Mouse (Mus musculus) ovary, adult 10 weeks (tissue): ENCODE results near the gene Zfp128. TPM values are rescaled to one million over a fixed set of nuclear protein-coding genes. Genes with fewer than 3 reads are reported as not detected.

Source experiments
- polyA plus RNA-seq: library from polyadenylated mRNA; stranded (reverse); fragments of 350-450 nt; fragmentation: Illumina TruSeq; extraction: RNeasy Lipid Tissue Mini Kit (QIAGEN cat#74804); gene quantifications from one replicate; pipeline ENCODE4 v1.2.3, GENCODE M21; 2014

The Zfp128 gene
- polyA plus RNA-seq = 16.4 TPM

GRCm38 (mm10) chr7:12880911-12881660 lies at the start of gene Zfp128:
TSS of gene Zfp128 (plus strand) at chr7:12881177.

GRCm38 (mm10) chr7:12834162-12835120 lies 46.5 kb upstream of the Zfp128 start, which contains the start of gene Zfp110:
TSS of gene Zfp110 (plus strand) at chr7:12834761.

DNA sequence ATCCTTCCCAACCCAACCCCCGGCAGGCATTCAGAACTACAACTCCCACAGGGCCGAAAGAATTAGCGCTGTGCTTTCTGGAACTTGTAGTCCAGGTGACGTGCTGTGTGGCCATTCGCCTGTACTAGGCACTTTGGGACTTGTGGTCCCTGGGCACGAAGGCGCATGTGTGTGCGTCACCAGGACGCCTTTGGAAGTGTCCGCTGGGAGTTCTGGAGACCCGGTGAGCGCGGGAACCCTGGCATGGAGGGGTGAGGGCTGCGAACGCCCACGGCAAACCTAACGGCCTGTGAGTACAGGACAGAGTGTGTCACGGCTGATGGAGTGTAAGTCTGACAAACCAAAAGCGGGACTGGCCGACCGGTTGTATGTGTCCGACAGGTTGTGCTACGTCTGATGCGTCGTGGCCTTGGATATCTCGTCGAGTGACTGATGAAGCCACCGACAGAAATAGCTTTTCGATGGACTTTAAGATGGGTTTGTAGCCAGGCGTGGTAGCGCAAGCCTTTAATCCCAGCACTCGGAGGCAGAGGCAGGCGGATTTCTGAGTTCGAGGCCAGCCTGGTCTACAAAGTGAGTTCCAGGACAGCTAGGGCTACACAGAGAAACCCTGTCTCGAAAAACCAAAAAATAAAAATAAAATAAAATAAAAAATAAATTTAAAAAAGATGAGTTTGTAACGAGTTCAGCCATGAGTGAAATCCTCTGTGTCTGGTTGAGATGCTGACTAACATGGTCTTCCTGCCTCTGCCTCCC lies 16.9 kb downstream of the Zfp128 start, which contains the start of gene Zscan22:
TSS of gene Zscan22 (plus strand) at position 161 of the 756 bp plus-strand sequence.

DNA sequence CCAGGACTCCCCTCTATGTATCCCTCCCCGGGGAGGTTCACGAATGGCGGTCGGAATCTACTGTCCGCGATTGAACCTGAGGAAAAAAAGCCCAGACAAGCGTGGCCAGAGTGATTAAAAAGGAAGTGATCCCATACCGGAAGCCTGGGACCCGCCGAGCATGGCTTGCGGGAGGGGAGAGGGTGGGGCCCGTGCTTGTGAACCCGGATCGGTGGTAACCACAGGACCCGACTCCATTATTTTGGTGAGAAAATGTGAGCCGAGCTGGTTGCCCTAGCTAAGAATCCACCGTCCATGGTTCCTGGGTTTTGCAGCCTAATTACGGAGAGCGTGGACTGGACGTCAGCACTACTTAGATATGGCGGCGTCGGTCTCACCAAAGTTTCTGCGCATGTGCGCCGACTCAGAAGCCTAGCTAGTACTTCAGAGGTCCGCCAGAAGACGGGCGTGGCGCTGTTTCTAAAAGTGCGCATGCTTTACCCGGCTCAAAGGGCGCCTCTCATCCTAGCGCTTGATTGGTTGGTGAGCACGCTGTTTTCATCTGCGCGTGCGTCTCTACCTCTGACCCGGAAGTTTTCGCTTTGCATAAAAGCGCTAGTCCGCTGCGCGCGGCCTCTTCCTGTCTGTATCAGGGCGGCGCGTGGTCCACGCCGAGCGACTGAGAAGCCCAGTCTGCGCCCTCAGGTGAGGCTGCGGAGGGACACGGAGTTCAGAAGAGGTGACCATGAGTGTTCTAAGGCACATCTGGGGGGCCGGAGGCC lies 40.9 kb downstream of the Zfp128 start, which contains the start of gene Rps5:
TSS of gene Rps5 (plus strand) at position 586 of the 761 bp plus-strand sequence.

DNA sequence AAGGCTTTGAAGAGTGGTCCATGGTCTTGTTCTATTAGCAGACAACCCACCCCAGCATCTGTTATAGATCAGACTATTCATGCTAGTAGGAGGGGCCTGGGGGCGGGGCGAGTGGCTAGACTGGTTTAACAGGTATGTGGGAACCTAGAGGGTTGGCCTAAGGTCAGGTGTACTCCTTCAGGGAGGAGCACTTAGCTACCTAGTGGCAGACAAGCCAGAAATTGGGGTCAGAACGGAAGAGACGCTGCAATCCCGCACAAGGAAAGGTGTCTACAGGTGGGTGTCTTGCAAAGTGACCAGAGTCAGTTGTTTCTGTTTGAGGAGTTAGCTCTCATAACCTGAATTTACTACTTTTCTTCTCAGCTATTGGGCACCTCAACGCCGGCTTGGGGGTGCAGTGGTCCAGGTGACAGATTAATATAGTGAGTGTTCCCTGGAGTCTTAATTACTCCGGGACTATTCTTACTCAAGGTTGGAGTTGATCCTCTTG lies 46.3 kb downstream of the Zfp128 start, which contains the start of gene Rnf225:
TSS of gene Rnf225 (plus strand) at position 226 of the 490 bp plus-strand sequence.

Other genes with a start within 250 kb of the Zfp128 start
- gene Vmn2r54, start 240.9 kb upstream of the Zfp128 start, polyA plus RNA-seq = not detected
- not detected for gene Vmn2r55, start 196.2 kb upstream of the Zfp128 start, polyA plus RNA-seq
- gene Vmn2r56, start 146.2 kb upstream of the Zfp128 start, polyA plus RNA-seq = not detected
- gene Zscan18, start 77.5 kb upstream of the Zfp128 start, polyA plus RNA-seq = 5.4 TPM
- gene Zfp329, start 62.3 kb upstream of the Zfp128 start, polyA plus RNA-seq = 41.2 TPM
- gene Zfp110, start 46.4 kb upstream of the Zfp128 start, polyA plus RNA-seq = 38.6 TPM
- 8.3 TPM for gene Zscan22, start 16.6 kb downstream of the Zfp128 start, polyA plus RNA-seq
- 21.9 TPM for gene Rps5, start 41.1 kb downstream of the Zfp128 start, polyA plus RNA-seq
- gene Rnf225, start 46.2 kb downstream of the Zfp128 start, polyA plus RNA-seq = 0.17 TPM
- 5.0 TPM for gene Zfp324, start 84.7 kb downstream of the Zfp128 start, polyA plus RNA-seq
- gene Zfp446, start 96.7 kb downstream of the Zfp128 start, polyA plus RNA-seq = 4.0 TPM
- not detected for gene Slc27a5, start 117.0 kb downstream of the Zfp128 start, polyA plus RNA-seq
- gene Trim28, start 117.9 kb downstream of the Zfp128 start, polyA plus RNA-seq = 46.6 TPM
- 0.71 TPM for gene Zbtb45, start 128.9 kb downstream of the Zfp128 start, polyA plus RNA-seq
- 69.3 TPM for gene Chmp2a, start 153.6 kb downstream of the Zfp128 start, polyA plus RNA-seq
- 71.0 TPM for gene Ube2m, start 157.1 kb downstream of the Zfp128 start, polyA plus RNA-seq
- 0.46 TPM for gene Mzf1, start 173.6 kb downstream of the Zfp128 start, polyA plus RNA-seq
- not detected for gene Vmn1r85, start 214.0 kb downstream of the Zfp128 start, polyA plus RNA-seq
- not detected for gene Vmn1r86, start 238.7 kb downstream of the Zfp128 start, polyA plus RNA-seq